Mouse (Mus musculus): ENCODE data around the gene Srxn1. TPM values are rescaled to one million over a fixed set of nuclear protein-coding genes. Genes with fewer than 3 reads are reported as not detected.
"Not testable (repeated sequence)": the region's sequence is repeated elsewhere in the genome, so short reads cannot be mapped to it uniquely, and the experiment has no call there.

The Srxn1 gene
- polyA plus RNA-seq (2012; ENCODE audit: insufficient read depth, low replicate concordance): 30.6 and 45.4 TPM in 2 replicates

DNA sequence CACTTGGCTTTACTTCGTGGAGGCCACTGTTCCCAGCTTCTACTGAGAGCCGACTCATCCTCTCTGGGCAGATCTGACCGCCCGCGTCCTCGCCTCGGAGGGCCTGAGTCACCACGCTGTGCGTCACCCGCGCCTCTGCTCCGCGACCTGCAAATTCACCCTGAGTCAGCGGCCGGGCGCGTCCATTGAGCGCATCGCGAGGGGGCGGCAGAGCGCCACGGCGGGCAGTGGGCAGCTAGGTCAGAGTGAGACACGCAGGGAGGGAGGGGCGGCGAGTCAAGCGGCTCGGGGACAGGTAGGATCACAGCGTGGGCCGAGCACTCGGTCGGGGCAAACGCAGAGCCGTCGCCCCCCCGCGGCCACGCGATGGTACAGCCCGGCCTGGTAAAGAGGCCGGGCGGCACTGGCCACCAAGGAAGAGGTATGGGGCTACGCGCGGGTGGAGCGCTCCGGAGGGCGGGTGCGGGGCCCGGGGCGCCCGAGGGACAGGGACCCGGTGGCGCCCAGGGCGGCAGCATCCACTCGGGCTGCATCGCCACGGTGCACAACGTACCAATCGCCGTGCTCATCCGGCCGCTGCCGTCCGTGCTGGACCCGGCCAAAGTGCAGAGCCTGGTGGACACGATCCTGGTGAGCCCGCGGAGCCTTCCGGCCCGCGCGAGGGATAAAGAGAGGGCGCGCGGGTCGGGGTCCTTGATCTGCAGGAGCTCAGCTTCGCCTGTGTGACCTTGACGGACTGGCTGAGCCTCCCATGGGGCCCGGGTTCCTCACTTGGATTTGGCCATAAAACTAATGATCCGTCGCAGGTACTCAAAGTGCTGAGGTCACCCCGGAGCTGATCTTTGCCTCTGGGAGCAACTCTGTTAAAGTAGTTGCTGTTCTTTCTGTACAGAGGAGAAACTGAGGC, at the start of gene Srxn1:
TSS of gene Srxn1 (plus strand) at position 199 of the 907 bp plus-strand sequence.
- Histone ChIP-seq H3K4me3 (replicated peaks) (peak within 1 kb of the TSS; percentile 98), H3K9me3 (peaks cover 7% of the 10 kb centered on the region), H3K27me3 (replicated peaks) (peaks cover 23% of the 10 kb centered on the region), H3K4me1 (peaks cover 64% of the 10 kb centered on the region), H3K36me3 (replicated peaks; ENCODE audit: low read length) (peaks cover 41% of the 10 kb centered on the region)
- no peak for TF ChIP-seq FLI1 (IDR thresholded peaks at IDR 0.05; ENCODE audit: low read length)
- no peak for TF ChIP-seq GATA1 (IDR thresholded peaks at IDR 0.05; ENCODE audit: borderline replicate concordance, low read length)

DNA sequence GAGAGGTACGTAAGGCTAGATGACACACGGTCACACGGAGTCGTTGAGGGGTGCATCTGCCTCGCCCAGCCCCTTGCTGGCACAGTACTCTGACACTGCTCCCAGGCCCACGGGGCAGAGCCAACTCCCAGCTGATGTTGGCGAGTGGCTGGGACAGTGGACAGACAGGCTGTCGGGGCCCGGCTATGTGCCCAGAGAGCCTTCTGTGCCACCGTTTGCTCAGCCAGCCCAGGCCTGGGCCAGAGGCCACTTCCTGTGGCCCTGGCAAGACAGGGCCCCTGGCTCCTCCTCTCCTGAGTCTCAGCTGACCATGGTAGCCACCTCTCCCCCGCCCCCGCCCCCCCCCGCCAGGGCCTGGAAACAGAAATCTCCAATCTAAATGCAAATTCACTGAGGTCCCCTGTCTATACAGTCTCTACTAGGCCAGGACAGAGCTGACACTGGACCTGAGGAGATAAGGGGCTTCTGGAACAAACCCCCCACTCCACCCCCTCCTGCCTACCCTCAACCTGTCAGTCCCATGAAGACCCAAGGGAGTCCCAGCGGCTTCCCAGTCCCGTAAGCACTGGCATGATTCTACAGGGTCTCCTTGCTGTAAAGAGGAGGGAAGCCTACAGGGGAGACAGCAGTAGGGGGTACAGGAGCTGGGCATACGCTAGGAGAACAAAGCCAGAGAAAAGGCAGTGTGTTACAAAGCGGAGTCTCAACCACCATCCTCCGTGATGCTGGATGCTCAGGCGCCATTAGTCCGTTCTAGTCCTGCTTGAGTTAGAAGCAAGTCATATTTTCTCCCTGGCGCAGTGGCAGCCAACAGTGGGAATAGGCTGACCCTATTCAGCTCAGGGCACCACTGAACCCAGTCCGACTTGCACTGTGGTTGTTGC, 48.7 kb upstream of the Srxn1 start:
- no peak overlapping the region for H3K4me3 ChIP-seq (replicated peaks)
- H3K27me3 ChIP-seq (replicated peaks): peaks cover 85% of the 10 kb centered on the region
- peaks cover 4% of the 10 kb centered on the region for H3K4me1 ChIP-seq
- TF ChIP-seq GATA1 (IDR thresholded peaks at IDR 0.05; ENCODE audit: borderline replicate concordance, low read length) (no peak), FLI1 (IDR thresholded peaks at IDR 0.05; ENCODE audit: low read length) (no peak)
- H3K9me3 ChIP-seq: no peaks in the 10 kb centered on the region
- H3K36me3 ChIP-seq (replicated peaks; ENCODE audit: low read length): no peaks in the 10 kb centered on the region

DNA sequence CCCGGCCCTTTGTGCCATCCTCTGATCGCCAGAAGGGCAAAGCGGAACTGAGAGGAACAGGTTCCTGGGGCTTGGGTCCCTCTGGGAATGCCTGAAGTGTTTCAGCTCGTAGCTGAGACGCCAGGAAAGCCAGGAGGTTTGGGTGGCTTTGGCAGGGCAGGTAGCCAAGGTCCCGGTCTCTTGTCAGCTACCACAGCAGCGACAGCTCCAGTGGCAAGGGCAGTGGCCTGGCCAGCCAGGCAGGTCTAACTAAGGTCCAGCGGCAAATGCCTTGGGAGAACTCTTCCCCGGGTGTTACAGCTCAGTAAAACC, 48.1 kb upstream of the Srxn1 start:
- Histone ChIP-seq H3K9me3 (no peaks in the 10 kb centered on the region), H3K27me3 (replicated peaks) (peaks cover 82% of the 10 kb centered on the region)
- TF ChIP-seq FLI1 (IDR thresholded peaks at IDR 0.05; ENCODE audit: low read length) (no peak), GATA1 (IDR thresholded peaks at IDR 0.05; ENCODE audit: borderline replicate concordance, low read length) (no peak)

DNA sequence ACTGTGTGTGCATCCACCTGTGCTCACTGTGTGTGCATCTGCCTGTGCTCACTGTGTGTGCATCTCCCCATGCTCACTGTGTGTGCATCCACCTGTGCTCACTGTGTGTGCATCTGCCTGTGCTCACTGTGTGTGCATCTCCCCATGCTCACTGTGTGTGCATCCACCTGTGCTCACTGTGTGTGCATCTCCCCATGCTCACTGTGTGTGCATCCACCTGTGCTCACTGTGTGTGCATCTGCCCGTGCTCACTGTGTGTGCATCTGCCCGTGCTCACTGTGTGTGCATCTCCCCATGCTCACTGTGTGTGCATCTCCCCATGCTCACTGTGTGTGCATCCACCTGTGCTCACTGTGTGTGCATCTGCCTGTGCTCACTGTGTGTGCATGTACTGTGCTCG, 42.5 kb upstream of the Srxn1 start:
- H3K4me1 ChIP-seq; H3K9me3 ChIP-seq; H3K36me3 ChIP-seq (replicated peaks; ENCODE audit: low read length): not testable (repeated sequence)
- H3K4me3 ChIP-seq (replicated peaks): peak overlapping the region; percentile 64
- H3K27me3 ChIP-seq (replicated peaks): peaks cover 70% of the 10 kb centered on the region

More for the DNA sequence above, 48.1 kb upstream of the Srxn1 start:
- H3K36me3 ChIP-seq (replicated peaks; ENCODE audit: low read length): no peaks in the 10 kb centered on the region
- no peak overlapping the region for H3K4me3 ChIP-seq (replicated peaks)
- H3K4me1 ChIP-seq: peaks cover 4% of the 10 kb centered on the region

DNA sequence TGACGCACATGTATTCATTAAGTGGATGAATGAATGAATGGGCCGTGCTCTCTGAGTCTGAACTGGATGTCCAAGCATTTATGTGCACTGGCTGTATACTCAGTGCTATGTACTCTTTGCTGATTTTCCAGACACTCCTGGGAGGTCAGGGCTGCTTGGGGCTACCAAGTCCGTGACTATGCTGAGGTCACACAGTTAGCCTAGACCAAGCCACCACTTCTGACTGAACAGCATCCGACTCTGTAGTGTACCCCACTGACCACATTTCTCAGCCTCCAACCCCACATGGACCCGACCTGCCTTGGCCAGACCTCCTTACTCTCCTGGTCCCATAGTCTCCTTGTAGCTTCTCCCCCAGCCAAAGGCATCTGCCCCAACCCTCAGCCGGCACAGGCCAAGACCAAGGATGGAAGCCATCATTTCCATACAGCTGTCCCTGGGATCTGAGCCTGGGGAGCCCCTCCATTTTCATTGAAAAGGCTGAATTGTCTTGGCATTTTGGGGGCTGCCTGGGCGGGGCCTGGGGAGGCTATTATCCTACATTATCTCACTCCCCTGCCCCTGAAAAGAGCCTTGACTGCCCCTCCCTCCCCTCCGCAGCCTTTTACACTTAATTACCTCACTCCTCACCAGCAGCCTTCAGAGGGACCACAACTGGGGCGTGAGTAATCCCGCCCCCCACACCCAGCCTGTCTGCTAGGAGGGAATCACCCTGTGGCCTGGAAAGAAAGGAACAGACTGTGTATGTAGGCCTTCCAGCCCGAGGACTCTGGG, 36.5 kb upstream of the Srxn1 start:
- TF ChIP-seq GATA1 (IDR thresholded peaks at IDR 0.05; ENCODE audit: borderline replicate concordance, low read length) (no peak), FLI1 (IDR thresholded peaks at IDR 0.05; ENCODE audit: low read length) (no peak)
- Histone ChIP-seq H3K27me3 (replicated peaks) (peaks cover 67% of the 10 kb centered on the region), H3K36me3 (replicated peaks; ENCODE audit: low read length) (no peaks in the 10 kb centered on the region), H3K9me3 (no peaks in the 10 kb centered on the region), H3K4me1 (no peaks in the 10 kb centered on the region), H3K4me3 (replicated peaks) (no peak overlapping the region)

DNA sequence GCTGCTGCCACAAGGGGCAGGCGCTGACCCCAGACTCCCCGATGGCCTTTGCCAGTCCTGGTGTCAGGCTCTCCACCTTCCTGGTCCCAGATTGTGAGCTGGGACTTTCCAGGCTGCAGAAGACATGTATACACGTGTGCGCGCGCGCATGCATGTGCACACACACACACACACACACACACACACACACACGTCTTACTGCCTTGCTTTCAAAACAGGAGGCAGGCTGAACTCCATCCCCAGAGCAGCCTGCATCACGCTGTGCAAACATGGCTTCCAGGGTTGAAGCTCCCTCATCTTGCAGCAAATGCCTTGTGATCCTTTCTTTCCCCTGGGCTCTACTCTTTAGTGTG, 35.9 kb upstream of the Srxn1 start:
- peaks cover 67% of the 10 kb centered on the region for H3K27me3 ChIP-seq (replicated peaks)

DNA sequence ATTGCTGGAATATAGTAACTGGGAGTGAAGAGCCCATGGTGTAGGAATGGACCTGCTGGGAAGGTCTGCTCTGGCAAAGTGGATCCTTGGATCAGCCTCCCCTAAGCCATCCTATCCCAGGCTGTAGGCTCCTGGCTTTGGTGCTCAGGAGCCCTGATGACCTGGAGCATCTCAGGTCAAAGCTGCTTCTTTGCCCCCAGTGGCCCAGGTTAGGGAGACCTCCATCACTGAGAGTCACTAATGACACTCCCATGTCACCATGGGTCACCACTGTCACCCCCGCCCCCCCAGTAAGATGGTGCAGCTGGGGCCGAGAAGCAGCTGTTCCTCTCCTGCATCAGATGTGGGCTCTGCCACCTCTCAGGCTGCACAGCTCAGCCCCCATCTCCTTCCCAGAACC, 35.4 kb upstream of the Srxn1 start:
- H3K27me3 ChIP-seq (replicated peaks): peaks cover 67% of the 10 kb centered on the region
- TF ChIP-seq FLI1 (IDR thresholded peaks at IDR 0.05; ENCODE audit: low read length) (no peak), GATA1 (IDR thresholded peaks at IDR 0.05; ENCODE audit: borderline replicate concordance, low read length) (no peak)

More for the DNA sequence above, 35.9 kb upstream of the Srxn1 start:
- no peaks in the 10 kb centered on the region for H3K4me1 ChIP-seq
- H3K4me3 ChIP-seq (replicated peaks): no peak overlapping the region
- TF ChIP-seq GATA1 (IDR thresholded peaks at IDR 0.05; ENCODE audit: borderline replicate concordance, low read length) (no peak), FLI1 (IDR thresholded peaks at IDR 0.05; ENCODE audit: low read length) (no peak)
- H3K9me3 ChIP-seq: no peaks in the 10 kb centered on the region
- H3K36me3 ChIP-seq (replicated peaks; ENCODE audit: low read length): no peaks in the 10 kb centered on the region

DNA sequence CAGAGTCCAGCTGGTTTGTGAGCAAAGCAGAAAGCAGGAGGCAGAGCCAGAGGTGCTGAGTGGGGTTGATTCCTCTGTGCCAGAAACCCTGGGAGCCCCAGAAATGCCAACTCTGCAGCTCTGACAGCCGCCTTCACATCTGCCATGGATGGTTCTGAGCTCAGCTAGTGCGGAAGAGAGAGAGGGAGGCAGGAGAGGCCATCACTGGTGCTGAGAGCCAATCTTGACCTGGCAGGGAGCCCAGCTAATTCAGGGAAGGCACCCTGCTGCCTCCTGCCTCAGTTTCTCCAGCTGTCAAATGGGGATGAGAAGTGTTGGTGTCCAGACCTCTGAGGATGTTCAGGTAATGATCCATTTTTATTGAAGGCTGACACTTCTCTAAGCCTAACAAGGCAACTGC, 30.8 kb upstream of the Srxn1 start:
- Histone ChIP-seq H3K27me3 (replicated peaks) (peaks cover 78% of the 10 kb centered on the region), H3K9me3 (no peaks in the 10 kb centered on the region), H3K36me3 (replicated peaks; ENCODE audit: low read length) (no peaks in the 10 kb centered on the region), H3K4me3 (replicated peaks) (no peak overlapping the region), H3K4me1 (no peaks in the 10 kb centered on the region)
- TF ChIP-seq GATA1 (IDR thresholded peaks at IDR 0.05; ENCODE audit: borderline replicate concordance, low read length) (no peak), FLI1 (IDR thresholded peaks at IDR 0.05; ENCODE audit: low read length) (no peak)

More for the DNA sequence above, 35.4 kb upstream of the Srxn1 start:
- Histone ChIP-seq H3K4me3 (replicated peaks) (no peak overlapping the region), H3K9me3 (no peaks in the 10 kb centered on the region), H3K36me3 (replicated peaks; ENCODE audit: low read length) (no peaks in the 10 kb centered on the region), H3K4me1 (no peaks in the 10 kb centered on the region)

DNA sequence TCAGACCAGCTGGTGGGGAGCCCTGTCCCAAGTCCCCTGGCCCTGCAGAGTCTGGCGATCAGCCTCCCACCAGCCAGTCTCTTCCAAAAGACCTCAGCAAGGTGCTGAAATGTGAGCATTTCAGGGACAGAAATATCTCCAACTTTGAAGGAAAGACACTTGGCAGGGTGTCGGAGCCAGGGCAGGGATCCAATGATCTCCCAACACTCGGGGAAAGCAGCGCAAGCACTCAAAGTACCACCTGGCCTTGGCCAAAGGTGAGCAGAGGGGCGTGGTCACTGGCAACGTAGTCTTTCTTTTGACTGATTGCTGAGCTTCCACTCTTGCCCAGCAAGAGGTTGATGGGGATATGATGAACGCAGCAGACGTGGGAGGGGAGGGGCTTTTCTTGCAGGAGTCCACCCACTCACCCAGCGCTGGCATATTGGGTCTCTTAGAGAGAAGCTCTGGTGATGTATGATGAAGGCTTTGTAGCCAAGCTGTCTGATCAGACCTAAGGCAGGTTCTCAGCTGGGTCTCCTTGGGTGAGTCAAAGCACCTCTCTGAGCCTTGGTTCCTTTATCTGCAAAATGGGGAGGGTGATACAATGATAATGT, 29.9 kb upstream of the Srxn1 start:
- H3K4me3 ChIP-seq (replicated peaks): no peak overlapping the region
- H3K9me3 ChIP-seq: no peaks in the 10 kb centered on the region
- peaks cover 78% of the 10 kb centered on the region for H3K27me3 ChIP-seq (replicated peaks)
- H3K36me3 ChIP-seq (replicated peaks; ENCODE audit: low read length): no peaks in the 10 kb centered on the region
- TF ChIP-seq GATA1 (IDR thresholded peaks at IDR 0.05; ENCODE audit: borderline replicate concordance, low read length) (no peak), FLI1 (IDR thresholded peaks at IDR 0.05; ENCODE audit: low read length) (no peak)
- no peaks in the 10 kb centered on the region; the same call in 1 of the 2 replicates for H3K4me1 ChIP-seq
